Mouse (Mus musculus) cerebral cortex, adult 2 months (tissue): ENCODE measurements around the gene Lrp1.

Experiments
- WGBS: fragments of 180-500 bp; shearing (Covaris S2); methylation state at CpG from one replicate; pipeline ENCODE4 v1.1.7; 2018; 5-methylcytosine and 5-hydroxymethylcytosine counted together

Lrp1 gene

DNA sequence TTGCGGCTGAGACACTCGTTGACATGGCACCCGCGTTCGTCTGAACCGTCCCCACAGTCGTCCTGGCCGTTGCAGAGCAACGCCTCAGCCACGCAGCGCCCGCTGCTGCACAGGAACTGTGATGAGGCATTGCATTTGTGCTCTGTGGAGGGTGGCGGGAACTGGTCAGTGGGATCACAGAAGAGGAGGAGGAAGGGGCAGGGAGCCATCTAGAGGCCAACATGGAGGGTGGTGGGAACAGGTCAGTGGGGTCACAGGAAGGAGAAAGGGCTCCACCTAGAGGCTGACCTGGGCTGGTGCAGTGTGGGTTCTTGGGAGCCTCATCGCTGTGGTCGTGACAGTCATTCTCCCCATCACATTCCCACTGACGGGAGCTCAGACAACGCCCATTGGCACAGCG, 65.2 kb downstream of the Lrp1 start:
- WGBS: 73% methylated on average over 18 of the region's 18 CpGs

DNA sequence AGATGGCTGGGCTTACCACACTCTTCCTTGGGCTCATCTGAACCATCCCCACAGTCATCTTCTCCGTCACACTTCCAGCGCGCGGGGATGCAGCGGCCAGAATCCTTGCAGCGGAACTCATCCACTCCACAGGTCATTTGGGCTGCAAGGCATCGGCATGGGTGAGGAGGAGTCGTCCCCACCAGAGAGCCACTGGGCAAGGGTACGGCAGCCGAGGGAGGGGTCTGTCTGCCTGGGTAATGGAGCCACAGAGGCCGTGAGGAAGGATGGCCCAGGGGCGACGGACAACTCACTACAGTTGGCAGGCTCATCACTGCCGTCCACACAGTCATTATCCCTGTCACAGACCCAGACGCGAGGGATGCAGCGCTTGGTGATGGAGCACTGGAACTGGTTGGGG, 71.1 kb downstream of the Lrp1 start:
- WGBS: 87% methylated on average over 17 of the region's 17 CpGs

GRCm38 (mm10) chr10:127548236-127548635, 72.7 kb downstream of the Lrp1 start:
- WGBS: 83% methylated on average over 15 of the region's 15 CpGs

GRCm38 (mm10) chr10:127546505-127546904, 74.4 kb downstream of the Lrp1 start:
- 90% methylated on average over 7 of the region's 7 CpGs for WGBS

DNA sequence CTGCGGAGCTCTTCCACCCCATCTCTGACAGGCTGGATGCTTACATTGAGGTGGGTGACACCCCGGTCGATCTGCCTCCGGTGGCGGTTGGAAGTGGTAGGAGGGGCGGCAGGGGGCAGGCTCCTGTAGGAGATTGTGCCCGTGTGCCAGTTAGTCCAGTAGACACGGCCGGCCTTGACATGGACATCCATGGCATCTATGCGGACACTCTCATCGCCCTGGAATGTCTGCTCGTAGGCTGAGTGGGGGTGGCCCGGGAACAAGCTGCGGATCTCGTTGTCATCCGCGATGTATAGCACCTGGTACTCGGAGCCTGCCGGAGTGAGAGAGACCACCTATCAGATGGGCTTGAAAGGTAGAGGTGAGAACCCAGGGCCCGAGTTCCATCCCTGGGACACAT, 76.6 kb downstream of the Lrp1 start:
- 93% methylated on average over 20 of the region's 20 CpGs for WGBS

DNA sequence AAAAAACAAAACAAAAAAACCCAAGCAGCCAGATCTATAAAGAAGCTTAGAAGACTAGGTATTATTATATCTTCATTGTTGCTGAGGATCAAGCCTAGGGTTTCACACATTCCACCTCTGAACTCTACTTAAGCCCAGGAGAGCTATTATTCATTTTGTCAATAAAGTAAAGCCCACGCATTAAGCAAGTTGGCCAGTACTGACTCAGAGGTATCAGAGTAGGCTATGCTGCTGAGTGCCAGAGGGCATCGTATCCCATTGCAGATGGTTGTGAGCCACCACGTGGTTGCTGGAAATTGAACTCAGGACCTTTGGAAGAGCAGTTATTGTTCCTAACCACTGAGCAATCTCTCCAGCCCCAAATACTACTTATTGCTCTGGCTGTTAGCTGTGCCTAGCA, 77.0 kb downstream of the Lrp1 start:
- 79% methylated on average over 3 of the region's 3 CpGs for WGBS

DNA sequence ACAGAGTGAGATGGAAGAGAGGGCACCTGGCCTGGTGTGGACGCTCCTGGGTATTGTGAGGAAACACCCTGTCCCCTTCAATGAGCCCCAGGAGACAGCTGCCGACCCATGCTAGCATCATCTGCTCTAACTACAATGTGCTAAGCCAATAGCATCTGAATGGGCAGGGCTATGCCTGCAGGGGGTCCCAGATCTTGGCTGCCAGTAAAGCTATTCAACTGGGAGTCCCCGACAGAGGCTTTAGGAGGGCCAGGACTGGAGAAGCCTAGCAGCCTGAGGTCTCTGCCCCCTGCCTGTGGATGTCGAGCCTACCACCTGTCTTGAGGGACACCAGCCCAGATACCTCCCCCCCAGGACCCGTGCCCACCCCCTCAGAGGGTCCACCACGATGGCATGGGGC, 78.2 kb downstream of the Lrp1 start:
- WGBS: 43% methylated on average over 6 of the region's 6 CpGs

GRCm38 (mm10) chr10:127542084-127542483, 78.9 kb downstream of the Lrp1 start:
- WGBS: 61% methylated on average over 13 of the region's 13 CpGs

DNA sequence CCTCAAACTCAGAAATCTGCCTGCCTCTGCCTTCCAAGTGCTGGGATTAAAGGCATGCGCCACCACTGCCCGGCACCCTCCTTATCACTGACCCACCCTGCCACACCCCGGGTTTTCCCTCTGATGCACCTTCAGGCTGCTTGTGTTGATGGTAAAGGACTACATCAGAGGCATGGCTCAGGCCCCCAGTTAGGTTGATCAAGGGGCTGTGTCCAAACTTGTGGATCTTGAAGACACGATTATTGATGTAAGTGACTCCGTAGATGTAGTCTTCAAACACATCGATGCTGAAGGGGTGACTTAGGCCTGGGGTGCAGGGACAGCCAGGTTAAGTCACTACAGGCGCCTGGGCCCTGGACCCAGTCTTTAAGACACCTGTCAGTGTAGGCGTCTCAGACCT, 79.4 kb downstream of the Lrp1 start:
- 96% methylated on average over 8 of the region's 8 CpGs for WGBS

DNA sequence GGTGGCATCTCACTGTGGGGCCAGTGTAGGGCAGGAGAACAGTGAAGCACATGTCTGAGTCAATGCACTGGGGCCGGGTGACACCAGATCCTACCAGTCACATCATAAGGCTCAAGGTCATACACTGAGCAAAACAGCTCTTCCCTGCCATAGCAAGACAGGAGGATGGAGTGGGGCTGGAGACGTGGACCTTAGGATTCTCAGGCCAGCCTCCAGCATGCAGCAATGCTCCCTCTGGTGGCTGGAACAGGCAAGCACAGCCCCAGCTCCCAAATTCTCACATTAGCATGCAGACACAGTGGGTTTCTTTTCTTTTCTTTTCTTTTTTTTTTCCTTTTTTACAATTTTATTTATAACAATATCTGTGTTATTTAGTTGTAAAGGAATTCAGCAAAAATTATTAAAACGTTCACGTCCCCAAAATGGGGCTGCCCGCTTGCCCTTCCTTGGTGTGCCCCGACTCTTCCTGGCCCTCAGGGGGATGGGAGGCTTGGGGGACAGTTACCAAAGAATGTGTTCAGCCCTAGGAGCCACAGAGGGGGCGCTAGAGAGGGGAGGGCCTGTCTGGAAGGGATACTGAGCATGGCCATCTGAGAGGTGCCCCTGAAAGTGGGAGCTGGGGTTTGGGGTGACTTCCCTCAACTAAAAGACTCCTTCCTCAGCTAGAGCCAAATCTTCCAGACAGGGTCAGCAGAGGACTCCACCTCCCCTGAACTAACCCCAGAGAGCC, 82.9 kb downstream of the Lrp1 start:
- WGBS: 27% methylated on average over 7 of the region's 7 CpGs

DNA sequence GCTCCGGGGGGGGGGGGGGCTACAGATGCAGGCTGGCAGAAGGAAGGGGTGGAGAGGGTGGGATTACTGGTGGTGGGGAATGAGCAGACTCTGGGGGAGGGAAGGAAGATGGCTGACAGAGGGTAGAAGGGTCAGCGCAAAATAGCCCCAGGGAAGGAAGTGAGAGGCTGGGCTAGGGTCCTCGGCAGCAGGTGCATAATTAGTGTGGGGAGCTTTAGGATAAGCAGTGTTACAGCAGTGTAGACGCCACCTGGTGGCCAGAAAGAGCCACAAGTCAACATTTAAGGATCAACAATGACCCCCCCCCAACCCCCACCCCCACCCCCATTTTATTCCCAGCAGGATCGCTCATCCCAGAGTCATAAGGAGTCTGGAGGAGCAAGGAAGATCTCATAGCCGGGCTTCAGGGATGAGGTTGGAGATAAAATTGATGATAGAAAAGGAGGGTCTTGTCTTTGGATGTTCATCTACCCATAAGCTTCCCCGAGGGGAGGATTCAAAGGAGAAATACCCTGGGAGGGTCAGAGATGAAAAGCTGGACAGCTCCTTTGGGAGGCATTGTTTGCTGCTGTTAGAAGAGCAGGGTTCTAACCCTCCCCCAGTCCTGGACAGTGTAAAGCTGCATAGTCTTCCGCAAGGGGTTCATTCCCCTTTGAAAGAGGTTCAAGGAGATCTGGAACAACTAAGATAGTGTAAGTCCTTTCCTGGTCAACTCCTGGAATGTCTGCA, 84.2 kb downstream of the Lrp1 start:
- 16% methylated on average over 8 of the region's 8 CpGs for WGBS

DNA sequence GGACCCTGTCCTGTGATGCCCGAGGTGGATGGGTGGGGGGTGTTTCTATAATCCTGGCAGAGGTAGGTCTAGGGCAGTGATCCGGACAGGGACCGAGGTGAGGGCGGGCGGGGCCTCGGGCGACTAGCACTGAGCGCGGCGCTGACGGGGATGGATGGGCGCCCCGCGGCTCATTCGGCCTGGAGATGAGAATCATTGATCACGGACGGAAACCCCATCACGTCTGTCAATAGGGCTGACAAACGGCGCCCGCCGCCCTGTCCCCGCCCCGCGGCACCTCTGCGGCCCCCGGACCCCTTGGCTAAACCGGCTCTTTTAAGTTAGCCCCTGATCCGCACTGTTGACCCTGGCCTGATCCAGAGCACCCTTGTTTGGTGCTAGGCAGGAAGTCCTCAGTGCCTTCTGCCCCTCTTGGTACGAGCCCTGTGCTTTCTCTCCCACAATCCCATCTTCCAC, 86.0 kb downstream of the Lrp1 start:
- 5% methylated on average over 30 of the region's 30 CpGs for WGBS

GRCm38 (mm10) chr10:127534036-127534928, 86.7 kb downstream of the Lrp1 start, which contains the start of gene Nxph4:
Nxph4 (minus strand) TSS chr10:127534559.
- 2% methylated on average over 45 of the region's 78 CpGs for WGBS

GRCm38 (mm10) chr10:127531548-127531947, 89.4 kb downstream of the Lrp1 start:
- WGBS: 54% methylated on average over 4 of the region's 4 CpGs

DNA sequence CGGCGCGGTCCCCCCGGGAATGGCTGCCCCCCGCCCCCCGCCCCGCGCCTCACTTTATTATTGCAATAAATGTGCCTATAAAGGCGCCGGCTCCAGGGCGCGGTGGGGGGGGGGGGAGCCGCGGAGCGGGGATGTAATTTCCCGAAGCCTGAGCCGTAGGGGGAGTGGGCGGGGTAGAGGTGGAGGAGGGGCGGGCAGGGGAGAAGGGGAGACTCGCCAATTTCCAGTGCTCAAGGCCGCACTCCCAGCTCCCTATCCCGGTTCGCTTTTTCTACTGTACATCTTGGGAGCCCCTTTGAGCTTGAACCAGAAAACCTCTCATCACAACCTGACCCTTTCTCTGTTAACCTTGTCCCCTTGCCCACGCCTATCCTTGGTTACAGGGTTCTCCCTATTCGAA, 90.0 kb downstream of the Lrp1 start:
- 11% methylated on average over 23 of the region's 25 CpGs for WGBS

DNA sequence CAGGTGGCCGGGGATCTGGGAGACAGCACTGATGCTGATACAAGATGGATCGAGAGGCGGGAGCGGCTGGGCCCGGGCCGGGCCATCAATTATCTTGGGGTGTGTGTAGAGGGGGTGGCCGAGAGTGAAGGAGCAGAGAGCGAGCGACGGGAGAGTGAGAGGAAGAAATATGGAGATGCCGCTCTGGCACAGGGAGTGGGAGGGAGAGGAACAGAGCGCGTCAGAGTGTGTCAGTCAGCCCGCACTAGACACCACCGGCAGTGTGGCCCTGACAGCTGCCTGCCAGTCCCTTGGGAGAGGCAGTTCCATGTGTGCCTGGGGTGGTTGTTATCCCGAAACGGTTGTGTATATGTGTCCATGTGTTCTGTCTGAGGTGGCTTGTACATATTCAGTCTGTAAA, 93.5 kb downstream of the Lrp1 start:
- 26% methylated on average over 17 of the region's 17 CpGs for WGBS

- 4% methylated on average over 26 of the region's 26 CpGs for WGBS
Observed at GRCm38 (mm10) chr10:127526681-127527080, 94.3 kb downstream of the Lrp1 start.

DNA sequence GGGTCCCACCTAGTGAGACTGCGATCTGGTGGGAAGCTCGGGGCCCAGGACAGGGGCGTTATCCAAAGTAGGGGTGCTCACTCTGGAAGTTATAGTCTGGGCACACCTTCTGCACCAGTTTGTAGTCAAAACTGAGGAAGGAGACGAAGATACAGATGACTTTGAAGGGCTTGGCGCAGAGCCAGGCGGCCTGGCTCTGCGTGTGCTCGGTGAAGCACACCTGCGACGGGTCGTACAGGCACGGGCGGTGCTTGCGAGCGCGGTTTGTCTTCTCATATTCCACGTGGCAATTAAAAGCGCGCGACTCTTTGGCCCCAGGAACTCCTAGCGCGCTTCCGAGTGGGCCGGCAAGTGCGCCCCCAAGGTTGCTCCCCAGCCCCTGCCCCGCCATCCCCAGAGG, 94.9 kb downstream of the Lrp1 start:
- 6% methylated on average over 26 of the region's 26 CpGs for WGBS

DNA sequence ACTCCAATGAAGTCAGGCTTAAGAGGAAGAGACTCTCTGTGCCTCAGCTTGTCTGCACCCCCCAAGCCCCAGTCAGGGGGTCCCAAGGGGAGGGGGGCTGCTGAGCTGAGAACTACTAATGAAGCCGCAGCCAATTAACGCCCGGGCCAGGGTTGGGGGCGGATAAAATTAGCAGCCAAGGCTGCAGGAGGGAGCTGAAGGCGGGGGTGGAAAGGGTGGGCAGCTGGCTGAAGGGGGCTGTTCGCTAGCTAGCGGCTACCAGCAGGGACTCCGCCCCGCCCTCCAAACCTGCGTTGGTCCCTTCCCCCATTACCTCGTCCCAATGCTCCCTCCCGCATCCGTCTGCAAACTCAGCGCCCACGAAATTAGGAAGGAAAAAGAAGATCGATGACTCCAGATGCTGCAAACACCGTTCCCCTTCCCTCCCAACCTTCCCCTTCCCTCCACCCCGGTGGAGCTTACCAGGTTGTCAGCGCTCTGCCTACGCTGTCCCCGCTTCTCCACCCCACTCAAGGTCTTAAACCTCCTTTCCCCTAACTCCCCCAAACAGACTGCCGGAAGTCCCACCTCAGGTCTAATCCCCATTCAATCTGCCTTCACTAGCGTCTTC, 96.2 kb downstream of the Lrp1 start:
- WGBS: 10% methylated on average over 22 of the region's 23 CpGs

DNA sequence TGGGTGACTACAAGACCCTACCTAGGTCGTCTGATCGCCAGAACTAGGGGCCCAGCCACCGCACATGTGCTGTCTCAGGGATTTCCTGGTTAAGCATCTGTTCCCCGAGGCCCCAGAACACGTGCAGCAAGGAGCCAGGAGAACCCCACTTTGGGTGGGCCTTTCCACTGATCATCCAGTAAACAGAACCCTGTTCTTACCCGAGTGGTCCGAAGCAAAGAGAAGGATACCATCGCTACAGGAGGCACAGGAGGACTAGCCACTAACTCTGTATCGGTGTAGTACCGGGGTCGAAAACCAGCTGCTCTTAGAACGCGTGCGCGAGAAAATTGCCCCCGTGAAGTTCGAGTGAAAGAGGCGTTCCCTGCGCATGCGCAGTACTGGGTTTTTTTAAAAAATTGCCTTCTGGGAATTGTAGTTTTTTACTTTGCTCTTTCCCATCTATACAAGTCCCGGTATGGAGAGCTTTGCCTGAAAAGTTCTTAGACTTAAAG, 98.8 kb downstream of the Lrp1 start, which contains the start of gene Shmt2:
Gene Shmt2, minus strand, starts transcription at position 357 of the 494 bp plus-strand sequence.
- under 1% methylated on average over 21 of the region's 21 CpGs for WGBS

- 6% methylated on average over 12 of the region's 12 CpGs for WGBS
Observed at GRCm38 (mm10) chr10:127521611-127522080, 99.3 kb downstream of the Lrp1 start.
